Mouse (Mus musculus) limb, embryonic 11.5 days (tissue): Measurements from ENCODE around the gene Prc1. TPM values are rescaled to one million over a fixed set of nuclear protein-coding genes. Genes with fewer than 3 reads are reported as not detected.

Experiments
- ATAC-seq: fragments of 200-750 bp; cut with Nextera tagmentation; 2 replicates; pipeline ENCODE4 v1.8.0; 2017; ENCODE audit warnings: low read depth; ENCODE audit not compliant: insufficient number of reproducible peaks, low FRiP score, low TSS enrichment
- DNase-seq: peaks from one replicate; pipeline ENCODE4 v3.0.0-alpha.2; 2015; ENCODE audit warnings: low spot score
- H3K27ac ChIP-seq: fragments of 300-500 bp; sonication (generic); replicated peaks from 2 replicates; pipeline ENCODE4 v1.5.1; 2014; ENCODE audit warnings: low read depth, mild to moderate bottlenecking, low read length
- H3K27me3 ChIP-seq: fragments of 300-500 bp; sonication (generic); 2 replicates; pipeline ENCODE4 v1.6.1; 2014; ENCODE audit warnings: mild to moderate bottlenecking, low read length, mixed read lengths; ENCODE audit not compliant: control insufficient read depth, insufficient read depth
- H3K36me3 ChIP-seq: fragments of 300-500 bp; sonication (generic); 2 replicates; pipeline ENCODE4 v1.6.1; 2014; ENCODE audit warnings: mild to moderate bottlenecking, low read length, moderate library complexity, mixed read lengths; ENCODE audit not compliant: control insufficient read depth, insufficient read depth
- H3K4me1 ChIP-seq: fragments of 300-500 bp; sonication (generic); 2 replicates; pipeline ENCODE4 v1.6.1; 2014; ENCODE audit warnings: low read length, mixed read lengths; ENCODE audit not compliant: control insufficient read depth, insufficient read depth
- H3K4me2 ChIP-seq: fragments of 300-500 bp; sonication (generic); 2 replicates; pipeline ENCODE4 v1.6.1; 2014; ENCODE audit warnings: low read depth, mild to moderate bottlenecking, moderate library complexity; ENCODE audit not compliant: severe bottlenecking
- H3K4me3 ChIP-seq: fragments of 300-500 bp; sonication (generic); 2 replicates; pipeline ENCODE4 v1.5.1; 2014; ENCODE audit warnings: low read depth, low read length
- H3K9ac ChIP-seq: fragments of 300-500 bp; sonication (generic); 2 replicates; pipeline ENCODE4 v1.6.1; 2014; ENCODE audit warnings: mild to moderate bottlenecking, low read length
- H3K9me3 ChIP-seq: fragments of 300-500 bp; sonication (generic); 2 replicates; pipeline ENCODE4 v1.6.1; 2016; ENCODE audit warnings: low read length; ENCODE audit not compliant: control insufficient read depth
- WGBS: fragments of 180-500 bp; shearing (Covaris S2); extraction: QIAGEN DNeasy Blood & Tissue Kit; methylation state at CpG from one replicate; pipeline ENCODE4 v1.1.7; 2014; 5-methylcytosine and 5-hydroxymethylcytosine counted together
- polyA plus RNA-seq: library from polyadenylated mRNA; unstranded; fragments of >200 nt; fragmentation: Nextera tagmentation; extraction: Ambion mirVana; gene quantifications from 2 replicates; pipeline ENCODE4 v1.2.1, GENCODE M21; 2014

Prc1 gene
- polyA plus RNA-seq, 1 experiment from 2014 or later: 150 TPM

- Histone ChIP-seq H3K4me2 (peak within 1 kb of the TSS; percentile 76), H3K36me3 (peaks cover 6% of the 10 kb centered on the region), H3K27me3 (no peaks in the 10 kb centered on the region), H3K9ac (peak within 1 kb of the TSS; percentile 79), H3K27ac (peak within 1 kb of the TSS; percentile 38; the same call in 1 of the 2 replicates), H3K9me3 (no peaks in the 10 kb centered on the region), H3K4me1 (0 out of 2 replicates have a peak, but pooled peaks cover 5% of the 10 kb centered on the region), H3K4me3 (peak within 1 kb of the TSS; percentile 96)
- DNase-seq: peak; percentile 88
- ATAC-seq: peak; percentile 84
- 26% methylated on average over 40 of the region's 40 CpGs for WGBS
Observed at GRCm38 (mm10) chr7:80260625-80261371, 33.5 kb upstream of the Prc1 start, which contains the start of gene Ngrn. Ngrn (plus strand) TSS chr7:80261215.

- Histone ChIP-seq H3K9ac (peak overlapping the region; percentile 79), H3K27ac (peak overlapping the region; percentile 38; the same call in 1 of the 2 replicates), H3K4me2 (peak overlapping the region; percentile 76), H3K4me3 (peak overlapping the region; percentile 96), H3K4me1 (0 out of 2 replicates have a peak, but pooled peaks cover 5% of the 10 kb centered on the region), H3K36me3 (peaks cover 6% of the 10 kb centered on the region), H3K9me3 (no peaks in the 10 kb centered on the region), H3K27me3 (no peaks in the 10 kb centered on the region)
- ATAC-seq (peak; percentile 37; the same call in 1 of the 2 replicates), DNase-seq (no peak)
- WGBS: 2% methylated on average over 31 of the region's 32 CpGs
Observed at GRCm38 (mm10) chr7:80261372-80261990, 32.8 kb upstream of the Prc1 start.

DNA sequence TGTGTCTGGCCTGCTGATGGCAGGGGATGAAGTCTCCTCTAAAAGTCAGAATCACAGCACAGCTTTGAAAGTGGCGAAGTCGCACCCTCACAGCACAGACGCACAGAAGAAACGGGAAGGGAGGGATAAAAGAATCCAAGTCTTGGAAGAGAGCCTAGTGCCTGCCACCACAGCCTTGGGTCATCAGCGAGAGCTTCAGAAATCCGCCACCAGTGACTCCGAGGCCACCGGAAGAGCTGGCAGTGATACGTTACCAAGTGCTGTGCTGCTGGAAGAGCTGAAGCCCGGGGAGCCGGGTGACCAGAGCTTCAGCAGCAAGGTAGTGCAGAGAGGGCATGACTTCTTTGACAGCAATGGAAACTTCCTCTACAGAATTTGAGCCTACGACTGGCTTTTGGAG, 29.6 kb upstream of the Prc1 start:
- Histone ChIP-seq H3K9ac (no peak overlapping the region), H3K27me3 (no peaks in the 10 kb centered on the region), H3K4me2 (no peak overlapping the region), H3K27ac (no peak overlapping the region), H3K36me3 (peaks cover 6% of the 10 kb centered on the region), H3K4me1 (peaks cover 7% of the 10 kb centered on the region; the same call in 1 of the 2 replicates), H3K4me3 (no peak overlapping the region), H3K9me3 (no peaks in the 10 kb centered on the region)
- ATAC-seq (no peak), DNase-seq (no peak)
- 94% methylated on average over 12 of the region's 12 CpGs for WGBS

GRCm38 (mm10) chr7:80267764-80268163, 26.5 kb upstream of the Prc1 start:
- no peak overlapping the region for H3K27ac ChIP-seq
- DNase-seq: no peak
- H3K4me2 ChIP-seq: no peak overlapping the region
- H3K36me3 ChIP-seq: peaks cover 6% of the 10 kb centered on the region
- H3K9ac ChIP-seq: no peak overlapping the region
- no peaks in the 10 kb centered on the region for H3K27me3 ChIP-seq
- ATAC-seq: no peak
- no peaks in the 10 kb centered on the region for H3K9me3 ChIP-seq
- WGBS: 72% methylated on average over 1 of the region's 1 CpGs
- no peak overlapping the region for H3K4me3 ChIP-seq
- H3K4me1 ChIP-seq: peaks cover 9% of the 10 kb centered on the region

DNA sequence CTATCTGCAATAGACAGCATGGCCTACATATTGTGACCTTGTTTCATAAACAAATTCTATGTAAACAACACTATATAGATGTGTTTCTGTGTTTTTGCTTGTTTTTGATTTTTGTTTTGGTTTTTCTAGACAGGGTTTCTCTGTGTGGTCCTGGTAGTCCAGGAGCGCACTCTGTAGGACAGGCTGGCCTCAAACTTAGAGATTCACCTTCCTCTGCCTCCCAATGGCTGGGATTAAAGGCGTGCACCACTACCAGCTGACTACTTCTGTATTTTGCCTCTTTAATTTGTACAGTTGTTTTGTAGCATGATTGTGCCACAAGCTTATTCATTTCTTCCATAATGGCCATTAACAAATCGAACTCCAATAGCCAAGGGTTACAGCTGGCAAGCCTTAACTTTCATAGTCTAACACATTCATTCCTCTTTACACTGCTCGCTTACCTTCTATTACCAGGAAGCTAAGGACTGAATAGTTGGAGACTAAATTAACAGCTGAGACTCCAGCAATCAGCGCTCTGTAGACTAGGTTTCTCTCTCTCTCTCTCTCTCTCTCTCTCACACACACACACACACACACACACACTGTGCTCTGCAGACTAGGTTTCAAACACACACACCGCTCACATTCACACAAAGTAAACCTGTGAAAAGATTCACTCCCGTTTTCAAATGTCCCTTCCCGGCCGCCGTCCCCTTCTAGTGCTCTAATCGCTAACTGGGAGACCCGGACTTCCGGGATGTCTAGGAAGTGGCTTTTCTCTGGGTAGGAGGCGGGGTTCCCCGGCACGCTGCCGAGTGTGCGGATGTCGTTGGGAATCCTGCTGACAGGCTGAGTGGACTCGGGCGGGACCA, 25.1 kb upstream of the Prc1 start, which contains the start of gene Vps33b:
TSS of gene Vps33b (plus strand) at position 753 of the 854 bp plus-strand sequence.
- 6% methylated on average over 21 of the region's 21 CpGs for WGBS
- Histone ChIP-seq H3K9me3 (no peaks in the 10 kb centered on the region; the same call in 1 of the 2 replicates), H3K27me3 (no peaks in the 10 kb centered on the region), H3K36me3 (peaks cover 10% of the 10 kb centered on the region), H3K4me1 (peaks cover 9% of the 10 kb centered on the region), H3K4me3 (peak within 1 kb of the TSS; percentile 75), H3K9ac (peak within 1 kb of the TSS; percentile 81), H3K4me2 (peak within 1 kb of the TSS; percentile 94), H3K27ac (no peak within 1 kb of the TSS)
- DNase-seq (peak; percentile 95), ATAC-seq (peak; percentile 62; the same call in 1 of the 2 replicates)

GRCm38 (mm10) chr7:80269751-80270255, 24.4 kb upstream of the Prc1 start:
- Histone ChIP-seq H3K36me3 (peaks cover 10% of the 10 kb centered on the region), H3K9ac (peak overlapping the region; percentile 81), H3K4me3 (peak overlapping the region; percentile 75), H3K9me3 (peaks cover 5% of the 10 kb centered on the region; the same call in 1 of the 2 replicates), H3K4me1 (peaks cover 9% of the 10 kb centered on the region), H3K4me2 (peak overlapping the region; percentile 94), H3K27me3 (no peaks in the 10 kb centered on the region), H3K27ac (no peak overlapping the region)
- ATAC-seq (no peak), DNase-seq (no peak)
- 1% methylated on average over 23 of the region's 23 CpGs for WGBS

DNA sequence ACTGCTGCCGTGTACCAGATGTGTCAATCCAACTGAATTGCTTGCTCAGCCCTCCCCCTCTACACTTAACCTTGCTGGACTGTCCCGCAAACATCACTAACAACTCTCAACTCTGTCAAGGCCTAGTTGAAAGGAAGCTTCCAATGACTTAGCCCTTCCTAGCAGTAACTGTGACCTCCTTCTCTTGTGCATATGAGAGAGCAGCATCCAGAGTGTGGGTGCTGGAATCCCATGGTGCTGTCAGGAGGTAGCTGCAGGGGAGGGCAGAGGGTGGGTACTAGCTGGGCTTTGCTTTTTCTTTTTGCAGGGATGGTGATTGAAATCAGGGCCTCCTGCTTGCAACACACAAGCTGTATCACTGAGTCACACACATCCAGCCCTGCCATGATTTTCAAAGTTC, 20.8 kb upstream of the Prc1 start:
- ATAC-seq (no peak), DNase-seq (no peak)
- Histone ChIP-seq H3K27me3 (no peaks in the 10 kb centered on the region), H3K4me3 (no peak overlapping the region), H3K36me3 (peaks cover 20% of the 10 kb centered on the region), H3K9me3 (peaks cover 9% of the 10 kb centered on the region; the same call in 1 of the 2 replicates), H3K4me1 (peaks cover 9% of the 10 kb centered on the region), H3K4me2 (no peak overlapping the region), H3K27ac (no peak overlapping the region), H3K9ac (no peak overlapping the region)
- 86% methylated on average over 2 of the region's 2 CpGs for WGBS
